Mouse (Mus musculus): Measurements from ENCODE around the gene Greb1. TPM values are rescaled to one million over a fixed set of nuclear protein-coding genes. Genes with fewer than 3 reads are reported as not detected.

Gene Greb1
- total and polyA plus RNA-seq, 3 experiments, result not detected

DNA sequence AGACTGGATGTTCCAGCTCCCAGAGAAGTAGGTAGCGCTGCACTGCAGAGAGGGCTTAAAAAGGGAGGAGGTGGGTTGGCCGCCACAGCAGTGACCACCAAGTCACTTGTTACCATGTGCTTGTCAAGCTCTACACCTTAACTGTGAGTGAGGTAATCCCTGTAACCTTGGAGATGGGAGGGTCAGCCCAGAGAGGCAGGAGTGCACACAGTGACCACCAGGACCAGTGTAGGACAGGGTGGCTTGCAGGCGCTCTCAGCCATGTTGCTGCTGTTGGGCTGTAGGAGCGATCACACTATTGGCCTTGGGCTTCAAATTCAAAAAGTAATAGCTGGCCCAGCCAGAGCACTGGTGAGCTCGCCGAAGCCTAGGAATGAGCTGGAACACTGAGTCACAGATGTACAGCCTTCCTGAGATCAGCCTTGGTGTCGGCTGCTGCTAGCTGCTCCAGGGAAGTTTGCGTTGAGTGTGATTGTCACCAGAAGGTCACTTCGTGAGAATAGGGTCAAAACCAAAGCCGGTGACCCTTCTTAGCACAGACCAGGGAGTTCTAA lies 21.6 kb upstream of the Greb1 start:
- H3K36me3 ChIP-seq (ENCODE audit: control insufficient read depth in 1 of 2, insufficient read depth in 2 of 2, low read length in 2 of 2), result peaks cover 2 to 21% of the 10 kb centered on the region in 2 experiments; a peak in 3 of 4 replicates
- no peak for TF ChIP-seq GABPA (IDR thresholded peaks at IDR 0.05; ENCODE audit: low read depth, low read length)
- no peak for TF ChIP-seq USF1 (IDR thresholded peaks at IDR 0.05; ENCODE audit: low read depth, low read length)
- TF ChIP-seq E2F4 (IDR thresholded peaks at IDR 0.05; ENCODE audit: borderline replicate concordance, low read depth, low read length), result no peak
- no peaks in the 10 kb centered on the region for H3K9me3 ChIP-seq (replicated peaks; ENCODE audit: insufficient read depth, low read length)
- H3K4me3 ChIP-seq (ENCODE audit: control insufficient read depth in 1 of 2, insufficient read depth in 1 of 2, low read depth in 2 of 2, low read length in 2 of 2), result no peak overlapping the region
- no peak for DNase-seq (ENCODE audit: low read depth, low spot score)
- H3K79me2 ChIP-seq (ENCODE audit: control insufficient read depth, insufficient read depth, low read length, poor library complexity), result no peaks in the 10 kb centered on the region
- H3K9ac ChIP-seq (ENCODE audit: control insufficient read depth, low read depth, low read length, poor library complexity, severe bottlenecking), result no peak overlapping the region
- peaks cover 0 to 2% of the 10 kb centered on the region in 2 experiments; a peak in 1 of 4 replicates for H3K4me1 ChIP-seq (ENCODE audit: control insufficient read depth in 1 of 2, insufficient read depth in 2 of 2, low read length in 2 of 2)
- H3K27me3 ChIP-seq (ENCODE audit: control insufficient read depth in 1 of 2, insufficient read depth in 2 of 2, low read length in 2 of 2), result no peaks in the 10 kb centered on the region
- no peak overlapping the region for H3K27ac ChIP-seq (ENCODE audit: control insufficient read depth, low read depth, low read length)

DNA sequence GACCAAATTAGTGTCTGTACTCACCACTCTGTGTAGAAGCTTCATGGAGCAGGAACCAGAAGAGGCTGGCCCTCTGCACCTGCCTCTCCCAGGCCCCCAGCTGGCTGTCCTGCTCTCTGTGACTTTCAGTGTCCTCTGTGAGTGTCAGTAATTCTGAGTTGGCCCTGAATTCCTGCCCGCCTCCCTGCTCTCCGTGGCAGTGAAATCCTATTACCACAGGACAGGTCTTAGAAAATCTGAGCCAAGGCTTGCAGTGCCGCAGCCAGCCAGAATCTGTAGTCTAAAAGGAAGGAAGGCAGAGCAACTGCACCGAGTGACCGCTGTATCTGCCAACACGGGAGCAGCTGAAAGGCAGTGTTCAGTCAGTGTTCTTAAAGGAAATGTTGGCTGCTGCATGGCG lies 20.1 kb upstream of the Greb1 start:
- H3K4me3 ChIP-seq (ENCODE audit: control insufficient read depth in 1 of 2, insufficient read depth in 1 of 2, low read depth in 2 of 2, low read length in 2 of 2), result no peak overlapping the region
- TF ChIP-seq CHD2 (IDR thresholded peaks at IDR 0.05; ENCODE audit: low read length), result no peak
- DNase-seq (ENCODE audit: low read depth, low spot score), result no peak
- H3K9ac ChIP-seq (ENCODE audit: control insufficient read depth, low read depth, low read length, poor library complexity, severe bottlenecking), result no peak overlapping the region
- no peaks in the 10 kb centered on the region for H3K27me3 ChIP-seq (ENCODE audit: control insufficient read depth in 1 of 2, insufficient read depth in 2 of 2, low read length in 2 of 2)
- no peaks in the 10 kb centered on the region for H3K79me2 ChIP-seq (ENCODE audit: control insufficient read depth, insufficient read depth, low read length, poor library complexity)
- H3K4me1 ChIP-seq (ENCODE audit: control insufficient read depth in 1 of 2, insufficient read depth in 2 of 2, low read length in 2 of 2), result peaks cover 0 to 2% of the 10 kb centered on the region in 2 experiments; a peak in 1 of 4 replicates
- H3K36me3 ChIP-seq (ENCODE audit: control insufficient read depth in 1 of 2, insufficient read depth in 2 of 2, low read length in 2 of 2), result peaks cover 4 to 25% of the 10 kb centered on the region in 2 experiments; a peak in 3 of 4 replicates
- no peak overlapping the region for H3K27ac ChIP-seq (ENCODE audit: control insufficient read depth, low read depth, low read length)
- H3K9me3 ChIP-seq (replicated peaks; ENCODE audit: insufficient read depth, low read length), result no peaks in the 10 kb centered on the region

DNA sequence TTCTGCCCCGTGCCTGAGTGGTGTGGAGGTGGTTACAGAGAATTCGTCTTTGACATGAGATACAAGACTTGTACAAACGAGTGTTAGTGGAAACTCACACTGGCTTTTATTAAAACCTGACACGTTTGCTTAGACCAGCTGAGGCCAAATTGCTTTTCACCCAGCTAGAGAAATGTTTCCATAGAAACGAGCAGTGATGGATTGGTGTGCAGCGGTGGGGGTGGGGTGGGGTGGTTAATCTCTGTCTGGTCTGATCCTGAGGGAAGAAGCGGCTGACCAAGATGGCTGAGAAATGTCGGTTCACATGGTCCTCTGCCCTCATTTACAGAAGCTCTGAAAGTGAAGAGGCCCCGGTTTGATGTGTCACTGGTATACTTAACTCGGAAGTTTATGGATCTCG lies 17.8 kb upstream of the Greb1 start:
- no peak for DNase-seq (ENCODE audit: low read depth, low spot score)
- Histone ChIP-seq H3K27me3 (ENCODE audit: control insufficient read depth in 1 of 2, insufficient read depth in 2 of 2, low read length in 2 of 2) (no peaks in the 10 kb centered on the region), H3K4me3 (ENCODE audit: control insufficient read depth in 1 of 2, insufficient read depth in 1 of 2, low read depth in 2 of 2, low read length in 2 of 2) (no peak overlapping the region), H3K9ac (ENCODE audit: control insufficient read depth, low read depth, low read length, poor library complexity, severe bottlenecking) (no peak overlapping the region), H3K79me2 (ENCODE audit: control insufficient read depth, insufficient read depth, low read length, poor library complexity) (peaks cover 2% of the 10 kb centered on the region; the same call in 1 of the 2 replicates), H3K4me1 (ENCODE audit: control insufficient read depth in 1 of 2, insufficient read depth in 2 of 2, low read length in 2 of 2) (peaks cover 0 to 2% of the 10 kb centered on the region in 2 experiments; a peak in 1 of 4 replicates), H3K36me3 (ENCODE audit: control insufficient read depth in 1 of 2, insufficient read depth in 2 of 2, low read length in 2 of 2) (peaks cover 4 to 25% of the 10 kb centered on the region in 2 experiments; a peak in 3 of 4 replicates), H3K9me3 (replicated peaks; ENCODE audit: insufficient read depth, low read length) (no peaks in the 10 kb centered on the region), H3K27ac (ENCODE audit: control insufficient read depth, low read depth, low read length) (no peak overlapping the region)
- TF ChIP-seq MYC (IDR thresholded peaks at IDR 0.05; ENCODE audit: low read depth, low read length), result no peak
- no peak for TF ChIP-seq RAD21 (IDR thresholded peaks at IDR 0.05; ENCODE audit: low read depth, low read length)
- no peak for TF ChIP-seq TBP (IDR thresholded peaks at IDR 0.05; ENCODE audit: low read depth, low read length)
- no peak for TF ChIP-seq GABPA (IDR thresholded peaks at IDR 0.05; ENCODE audit: low read depth, low read length)
- no peak for TF ChIP-seq POLR2A (IDR thresholded peaks at IDR 0.05; ENCODE audit: control insufficient read depth in 1 of 2, insufficient read depth in 1 of 2, low read depth in 1 of 2, low read length in 2 of 2, poor library complexity in 1 of 2)
- TF ChIP-seq MEF2A (IDR thresholded peaks at IDR 0.05; ENCODE audit: extremely low read depth, insufficient replicate concordance, low read depth, low read length, poor library complexity, severe bottlenecking), result no peak
- no peak for TF ChIP-seq CTCF (IDR thresholded peaks at IDR 0.05 in 2 of 3, conservative IDR thresholded peaks at IDR 0.05 in 1 of 3; ENCODE audit: control insufficient read depth in 1 of 3, insufficient read depth in 1 of 3, low read depth in 2 of 3, low read length in 3 of 3, poor library complexity in 1 of 3, severe bottlenecking in 1 of 3)
- no peak for TF ChIP-seq KAT2A (conservative IDR thresholded peaks at IDR 0.05; ENCODE audit: low read depth, low read length)
- no peak for TF ChIP-seq MYB (IDR thresholded peaks at IDR 0.05; ENCODE audit: low read depth, low read length)
- no peak for TF ChIP-seq NELFE (IDR thresholded peaks at IDR 0.05; ENCODE audit: low read depth, low read length)
- TF ChIP-seq SMC3 (IDR thresholded peaks at IDR 0.05; ENCODE audit: low read depth, low read length), result no peak
- TF ChIP-seq POLR2AphosphoS2 (IDR thresholded peaks at IDR 0.05; ENCODE audit: low read length), result no peak
- TF ChIP-seq POLR2AphosphoS5 (IDR thresholded peaks at IDR 0.05; ENCODE audit: borderline replicate concordance, low read depth, low read length), result no peak
- TF ChIP-seq TCF12 (IDR thresholded peaks at IDR 0.05; ENCODE audit: low read depth, low read length), result no peak
- TF ChIP-seq E2F4 (IDR thresholded peaks at IDR 0.05; ENCODE audit: borderline replicate concordance, low read depth, low read length), result no peak
- no peak for TF ChIP-seq CHD2 (IDR thresholded peaks at IDR 0.05; ENCODE audit: low read length)
- TF ChIP-seq MXI1 (IDR thresholded peaks at IDR 0.05; ENCODE audit: low read depth, low read length), result no peak
- no peak for TF ChIP-seq HCFC1 (IDR thresholded peaks at IDR 0.05; ENCODE audit: low read depth, low read length)
- TF ChIP-seq ETS1 (IDR thresholded peaks at IDR 0.05; ENCODE audit: low read depth, low read length), result no peak
- TF ChIP-seq MAFK (IDR thresholded peaks at IDR 0.05; ENCODE audit: borderline replicate concordance, low read depth, low read length), result no peak
